Mouse (Mus musculus): ENCODE results near the gene Zfp422.

Zfp422 gene

GRCm38 (mm10) chr6:116628539-116629171 is at the start of gene Zfp422:
TSS of gene Zfp422 (minus strand) at chr6:116628999.
- no peak for DNase-seq (ENCODE audit: low spot score)

GRCm38 (mm10) chr6:116677321-116677720 is 48.5 kb upstream of the Zfp422 start:
- DNase-seq (ENCODE audit: low spot score) = no peak

- DNase-seq (ENCODE audit: low spot score) = no peak
These were observed 47.6 kb upstream of the Zfp422 start for GRCm38 (mm10) chr6:116676355-116676913.

- no peak for DNase-seq (ENCODE audit: low spot score)
These were observed 45.6 kb upstream of the Zfp422 start for GRCm38 (mm10) chr6:116674283-116674886.

GRCm38 (mm10) chr6:116673471-116674282 is 44.9 kb upstream of the Zfp422 start, which contains the start of gene Rassf4:
TSS of gene Rassf4 (minus strand) at chr6:116673952.
- DNase-seq (ENCODE audit: low spot score) = peak; percentile 88

- no peak for DNase-seq (ENCODE audit: low spot score)
These were observed 43.5 kb upstream of the Zfp422 start for GRCm38 (mm10) chr6:116672349-116672748.

GRCm38 (mm10) chr6:116671768-116672167 is 43.0 kb upstream of the Zfp422 start:
- no peak for DNase-seq (ENCODE audit: low spot score)

GRCm38 (mm10) chr6:116671031-116671430 is 42.2 kb upstream of the Zfp422 start:
- no peak for DNase-seq (ENCODE audit: low spot score)

- no peak for DNase-seq (ENCODE audit: low spot score)
These were observed 41.3 kb upstream of the Zfp422 start for GRCm38 (mm10) chr6:116670144-116670543.

GRCm38 (mm10) chr6:116668682-116669470 is 40.1 kb upstream of the Zfp422 start:
- no peak for DNase-seq (ENCODE audit: low spot score)

- DNase-seq (ENCODE audit: low spot score) = no peak
These were observed 38.6 kb upstream of the Zfp422 start for GRCm38 (mm10) chr6:116667382-116667781.

GRCm38 (mm10) chr6:116666892-116667291 is 38.1 kb upstream of the Zfp422 start:
- no peak for DNase-seq (ENCODE audit: low spot score)

- no peak for DNase-seq (ENCODE audit: low spot score)
These were observed 37.4 kb upstream of the Zfp422 start for GRCm38 (mm10) chr6:116666085-116666750.

- DNase-seq (ENCODE audit: low spot score) = no peak
These were observed 36.0 kb upstream of the Zfp422 start for GRCm38 (mm10) chr6:116664830-116665229.

GRCm38 (mm10) chr6:116664031-116664430 is 35.2 kb upstream of the Zfp422 start:
- no peak for DNase-seq (ENCODE audit: low spot score)

- no peak for DNase-seq (ENCODE audit: low spot score)
These were observed 34.6 kb upstream of the Zfp422 start for GRCm38 (mm10) chr6:116663364-116663763.

- DNase-seq (ENCODE audit: low spot score) = peak; percentile 58
These were observed 25.1 kb upstream of the Zfp422 start for GRCm38 (mm10) chr6:116653684-116654454.

- no peak for DNase-seq (ENCODE audit: low spot score)
These were observed 24.4 kb upstream of the Zfp422 start for GRCm38 (mm10) chr6:116653191-116653590.

- peak; percentile 77 for DNase-seq (ENCODE audit: low spot score)
These were observed 22.8 kb upstream of the Zfp422 start for GRCm38 (mm10) chr6:116651437-116652118.

GRCm38 (mm10) chr6:116650406-116650805 is 21.6 kb upstream of the Zfp422 start, which contains the start of gene Depp1:
TSS of gene Depp1 (plus strand) at chr6:116650609.
- peak; percentile 91 for DNase-seq (ENCODE audit: low spot score)

Measured in lung, postnatal 25 days (tissue).